26 mouse cellular contexts compared by ENCODE assay signal in genomic region chr5:115551799-115552198, GRCm38 (mm10). TPM values are rescaled to one million over a fixed set of nuclear protein-coding genes. Genes with fewer than 3 reads are reported as not detected.
DNase-seq lines count a peak whose midpoint lies in the region; ATAC-seq and TF ChIP-seq lines count a peak whose summit lies in the region.
"Had no signal": no experiment of that assay in that cellular context is flagged by ENCODE, and none has a peak within 500 bp of the region (broad histone marks: within the 10 kb centered on the region; RNA-seq: fewer than 3 reads in every experiment).

No protein-coding gene starts in this region.

- H3K27me3 ChIP-seq in heart, embryonic 12.5 days (replicated peaks) = no peaks in the 10 kb centered on the region
- H3K27me3 ChIP-seq in intestine, postnatal 0 days (replicated peaks; ENCODE audit: control insufficient read depth, insufficient read depth, low read length) = no peaks in the 10 kb centered on the region
- H3K27me3 ChIP-seq in intestine, embryonic 15.5 days (replicated peaks) = no peaks in the 10 kb centered on the region
- H3K27me3 ChIP-seq: embryonic facial prominence, embryonic 15.5 days; heart, embryonic 15.5 days; hindbrain, embryonic 13.5 days had no signal

- no peak for ATAC-seq in heart, embryonic 12.5 days (ENCODE audit: insufficient number of reproducible peaks, low FRiP score)
- ATAC-seq in intestine, postnatal 0 days = no peak
- no peak for ATAC-seq in intestine, embryonic 15.5 days
- ATAC-seq: activated CD4-positive, CD25-positive, alpha-beta regulatory T cell, adult 4 months; forebrain, embryonic 14.5 days; forebrain, postnatal 0 days; hindbrain, embryonic 16.5 days; intestine, embryonic 16.5 days had no signal

- no peak overlapping the region for H3K4me3 ChIP-seq in heart, embryonic 12.5 days
- no peak overlapping the region for H3K4me3 ChIP-seq in intestine, postnatal 0 days (ENCODE audit: low read depth, low read length)
- H3K4me3 ChIP-seq in intestine, embryonic 15.5 days (replicated peaks) = no peak overlapping the region
- H3K4me3 ChIP-seq: embryonic facial prominence, embryonic 15.5 days; heart, adult 2 months; heart, embryonic 15.5 days; hindbrain, embryonic 13.5 days had no signal

- peaks cover 11% of the 10 kb centered on the region for H3K4me1 ChIP-seq in heart, embryonic 12.5 days (replicated peaks)
- H3K4me1 ChIP-seq in intestine, postnatal 0 days (replicated peaks; ENCODE audit: control insufficient read depth, insufficient read depth, low read length) = no peaks in the 10 kb centered on the region
- H3K4me1 ChIP-seq in intestine, embryonic 15.5 days (replicated peaks) = peaks cover 3% of the 10 kb centered on the region; the same call in 1 of the 2 replicates

- H3K9me3 ChIP-seq in heart, embryonic 12.5 days (replicated peaks) = no peaks in the 10 kb centered on the region
- no peaks in the 10 kb centered on the region for H3K9me3 ChIP-seq in intestine, postnatal 0 days (ENCODE audit: control insufficient read depth)
- no peaks in the 10 kb centered on the region for H3K9me3 ChIP-seq in intestine, embryonic 15.5 days
- H3K9me3 ChIP-seq: embryonic facial prominence, embryonic 15.5 days; heart, embryonic 15.5 days; hindbrain, embryonic 13.5 days had no signal

- WGBS in heart, embryonic 12.5 days = 78% methylated on average over 13 of the region's 13 CpGs
- WGBS in intestine, postnatal 0 days = 87% methylated on average over 13 of the region's 13 CpGs
- WGBS in intestine, embryonic 15.5 days = 83% methylated on average over 13 of the region's 13 CpGs

- TF ChIP-seq CTCF in intestine, postnatal 0 days (IDR thresholded peaks at IDR 0.05; ENCODE audit: low read depth) = no peak

- H3K4me2 ChIP-seq in heart, embryonic 12.5 days = no peak overlapping the region
- no peak overlapping the region for H3K4me2 ChIP-seq in intestine, postnatal 0 days (replicated peaks; ENCODE audit: low read depth)
- H3K4me2 ChIP-seq in intestine, embryonic 15.5 days (replicated peaks) = no peak overlapping the region
- H3K4me2 ChIP-seq: embryonic facial prominence, embryonic 15.5 days; heart, embryonic 11.5 days; heart, embryonic 15.5 days; hindbrain, embryonic 13.5 days had no signal

- H3K36me3 ChIP-seq in heart, embryonic 12.5 days = peaks cover 76% of the 10 kb centered on the region
- H3K36me3 ChIP-seq in intestine, postnatal 0 days (ENCODE audit: control insufficient read depth, insufficient read depth) = peaks cover 88% of the 10 kb centered on the region
- H3K36me3 ChIP-seq in intestine, embryonic 15.5 days = peaks cover 53% of the 10 kb centered on the region

- no peak overlapping the region for H3K27ac ChIP-seq in heart, embryonic 12.5 days (ENCODE audit: poor library complexity, severe bottlenecking)
- peak overlapping the region; percentile 15; the same call in 1 of the 2 replicates for H3K27ac ChIP-seq in intestine, postnatal 0 days (ENCODE audit: low read depth, low read length)
- no peak overlapping the region for H3K27ac ChIP-seq in intestine, embryonic 15.5 days
- H3K27ac ChIP-seq: embryonic facial prominence, embryonic 15.5 days; heart, adult 2 months; heart, embryonic 15.5 days; hindbrain, embryonic 13.5 days had no signal

- DNase-seq in adrenal gland, postnatal 14 days = peak; percentile 18
- no peak for DNase-seq in adrenal gland, adult 2 months
- peak; percentile 92 for DNase-seq in heart, adult 11 months
- no peak for DNase-seq in lung, adult 18-20 months
- DNase-seq: adrenal gland, postnatal 10 days; cerebellum, adult 18-20 months; cerebellum, postnatal 10 days; cerebellum, postnatal 36 days; embryo, embryonic 11 days; forebrain, postnatal 0 days; gastrocnemius, postnatal 25 days; heart, adult 2 months; heart, postnatal 10 days; heart, postnatal 4 days; kidney, adult 2 months had no signal

- no peak overlapping the region for H3K9ac ChIP-seq in heart, embryonic 12.5 days
- no peak overlapping the region for H3K9ac ChIP-seq in intestine, postnatal 0 days (ENCODE audit: low read depth, low read length)
- no peak overlapping the region for H3K9ac ChIP-seq in intestine, embryonic 15.5 days
- H3K9ac ChIP-seq: embryonic facial prominence, embryonic 15.5 days; forebrain, postnatal 0 days; heart, embryonic 15.5 days; hindbrain, embryonic 13.5 days had no signal

RNA-seq across cellular contexts. Expression of gene Rplp0, which starts 7.5 kb away (rescaled TPM):
- 786 and 963 TPM in 2 replicates for total RNA-seq in adrenal gland, postnatal 14 days (2021)
- 100 to 1,000 TPM; 758 to 884 TPM for total RNA-seq in adrenal gland, adult 2 months (2021)
- polyA plus RNA-seq in adrenal gland, adult 2 months (2012; rRNA removed) = 1,163 and 1,198 TPM in 2 replicates
- polyA plus RNA-seq in heart, embryonic 12.5 days (2016; fragmentation: Nextera tagmentation; extraction: Ambion mirVana) = 949 and 971 TPM in 2 replicates
- 832 and 868 TPM in 2 replicates for polyA plus RNA-seq in intestine, postnatal 0 days (2015; fragmentation: Nextera tagmentation; extraction: Ambion mirVana)
- 1,607 and 1,644 TPM in 2 replicates for polyA plus RNA-seq in intestine, embryonic 15.5 days (2015; fragmentation: Nextera tagmentation; extraction: Ambion mirVana)

RNA-seq across cellular contexts. Expression of gene Gcn1l1, which starts 13.3 kb away (rescaled TPM):
- total RNA-seq in adrenal gland, postnatal 14 days (2021) = 59.7 and 60.4 TPM in 2 replicates
- 10 to 100 TPM; 48.6 to 51.1 TPM for total RNA-seq in adrenal gland, adult 2 months (2021)
- polyA plus RNA-seq in adrenal gland, adult 2 months (2012; rRNA removed) = 41.2 and 49.4 TPM in 2 replicates
- polyA plus RNA-seq in heart, embryonic 12.5 days (2016; fragmentation: Nextera tagmentation; extraction: Ambion mirVana) = 43.1 and 47.0 TPM in 2 replicates
- 9.3 and 9.6 TPM in 2 replicates for polyA plus RNA-seq in intestine, postnatal 0 days (2015; fragmentation: Nextera tagmentation; extraction: Ambion mirVana)
- 31.8 and 34.7 TPM in 2 replicates for polyA plus RNA-seq in intestine, embryonic 15.5 days (2015; fragmentation: Nextera tagmentation; extraction: Ambion mirVana)

RNA-seq across cellular contexts. Expression of gene Pxn, which starts 45.3 kb away (rescaled TPM):
- total RNA-seq in adrenal gland, postnatal 14 days (2021) = 48.9 and 54.8 TPM in 2 replicates
- total RNA-seq in adrenal gland, adult 2 months (2021) = 10 to 100 TPM; 39.4 to 47.2 TPM
- polyA plus RNA-seq in adrenal gland, adult 2 months (2012; rRNA removed) = 66.9 and 67.5 TPM in 2 replicates
- 41.1 and 41.7 TPM in 2 replicates for polyA plus RNA-seq in heart, embryonic 12.5 days (2016; fragmentation: Nextera tagmentation; extraction: Ambion mirVana)
- 65.1 and 71.1 TPM in 2 replicates for polyA plus RNA-seq in intestine, postnatal 0 days (2015; fragmentation: Nextera tagmentation; extraction: Ambion mirVana)
- polyA plus RNA-seq in intestine, embryonic 15.5 days (2015; fragmentation: Nextera tagmentation; extraction: Ambion mirVana) = 56.9 and 58.2 TPM in 2 replicates

Comparison
In these comparisons a context has a peak if more than half of its experiments do, and no peak if none do; other contexts are left out.
1. DNase-seq: peak in adrenal gland, postnatal 14 days (single experiment) and heart, adult 11 months (single experiment); none in adrenal gland, adult 2 months (single experiment) and lung, adult 18-20 months (0 of 2).